Mouse (Mus musculus): ENCODE data around the gene Slfn2.

DNA sequence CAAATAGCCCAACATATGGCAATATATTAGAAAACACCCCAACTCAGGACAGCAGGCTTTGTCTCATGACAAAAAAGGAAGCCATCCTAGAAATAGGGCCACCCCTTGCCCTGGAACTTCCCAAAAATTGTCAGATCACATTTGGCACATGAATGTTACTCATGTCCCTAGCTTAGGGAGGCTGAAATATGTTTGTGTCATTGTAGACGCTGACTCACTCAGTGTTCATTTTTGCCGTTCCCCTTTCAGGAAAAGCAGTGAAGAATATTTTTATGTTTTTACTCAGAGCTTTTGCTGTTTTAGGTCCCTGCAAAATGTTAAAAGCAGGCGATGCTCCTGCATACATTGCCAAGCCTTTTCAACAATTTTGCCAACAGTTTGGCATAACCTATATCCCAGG is 19.3 kb upstream of the Slfn2 start:
- TF ChIP-seq EP300 (IDR thresholded peaks at IDR 0.05), result no peak
- TF ChIP-seq CTCF (IDR thresholded peaks at IDR 0.05), result no peak

Data from lung, postnatal 0 days (tissue).